Mouse (Mus musculus) cortical plate, adult 2 months (tissue): ENCODE results near the gene Styk1.

Experiments
- CTCF ChIP-seq: fragments of 200-500 bp; IDR thresholded peaks from 2 replicates; pipeline ENCODE4 v1.5.1; 2011; ENCODE audit warnings: mild to moderate bottlenecking, control low read depth, low read length; ENCODE audit not compliant: insufficient read depth; ENCODE audit errors: extremely low read depth
- POLR2A ChIP-seq: fragments of 200-500 bp; IDR thresholded peaks from 2 replicates; pipeline ENCODE4 v1.6.1; 2011; ENCODE audit warnings: mild to moderate bottlenecking, low read length, control low read depth; ENCODE audit not compliant: insufficient read depth; ENCODE audit errors: extremely low read depth

DNA sequence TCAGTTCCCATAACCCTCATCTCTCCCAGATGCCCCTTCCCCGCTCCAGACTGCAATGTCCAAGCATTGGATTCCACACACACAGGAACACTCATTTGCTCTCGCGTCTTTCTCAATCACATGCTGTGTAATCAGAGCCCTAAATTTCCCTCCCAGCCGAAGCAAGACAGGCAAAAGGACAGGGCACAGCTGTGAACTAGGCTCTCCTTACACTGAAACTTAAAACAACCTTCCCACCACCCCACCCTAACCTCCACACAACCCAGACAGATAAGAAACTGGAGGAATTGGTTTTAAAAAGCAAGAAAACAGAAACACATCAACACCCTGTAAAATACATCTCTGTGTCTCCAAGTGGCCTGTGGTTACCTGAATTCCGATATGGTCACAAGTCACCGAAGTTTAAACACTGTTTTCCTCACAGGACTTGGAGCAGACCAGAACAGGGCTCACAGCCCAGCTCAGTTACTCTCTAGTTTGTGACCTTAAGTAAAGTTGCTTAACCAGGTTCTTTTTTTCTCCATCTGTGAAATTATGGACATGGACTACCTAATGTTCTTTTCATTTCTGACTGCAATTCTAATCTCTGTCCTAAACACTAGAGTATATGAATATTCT, 30.4 kb upstream of the Styk1 start:
- TF ChIP-seq CTCF: no peak
- no peak for TF ChIP-seq POLR2A
